Comparison of ENCODE assay signal across 9 mouse cellular contexts in genomic region chr5:104339706-104340512, GRCm38 (mm10). TPM values are rescaled to one million over a fixed set of nuclear protein-coding genes. Genes with fewer than 3 reads are reported as not detected.
DNase-seq lines count a peak whose midpoint lies in the region; ATAC-seq and TF ChIP-seq lines count a peak whose summit lies in the region.
"Had no signal": no experiment of that assay in that cellular context is flagged by ENCODE, and none has a peak within 500 bp of the region (broad histone marks: within the 10 kb centered on the region; RNA-seq: fewer than 3 reads in every experiment).

No protein-coding gene starts in this region.

- no peaks in the 10 kb centered on the region for H3K4me1 ChIP-seq in thymus, adult 2 months (replicated peaks; ENCODE audit: control insufficient read depth, insufficient read depth, low read length)
- no peaks in the 10 kb centered on the region for H3K4me1 ChIP-seq in neural tube, embryonic 12.5 days
- H3K4me1 ChIP-seq: liver, embryonic 13.5 days had no signal

- H3K9me3 ChIP-seq in neural tube, embryonic 12.5 days = no peaks in the 10 kb centered on the region
- H3K9me3 ChIP-seq: liver, embryonic 13.5 days had no signal

- H3K27ac ChIP-seq in thymus, adult 2 months (ENCODE audit: control insufficient read depth, insufficient read depth, low read length) = no peak overlapping the region
- H3K27ac ChIP-seq in neural tube, embryonic 12.5 days = no peak overlapping the region
- H3K27ac ChIP-seq: liver, embryonic 13.5 days had no signal

- ATAC-seq in granulocyte monocyte progenitor cell, adult 5-6 weeks (replicated peaks; ENCODE audit: poor library complexity, severe bottlenecking) = peak; percentile 82
- peak; percentile 67 for ATAC-seq in neural tube, embryonic 12.5 days (ENCODE audit: low FRiP score, low read depth)

- 0 out of 2 replicates have a peak overlapping the region, but pooled peaks have one; percentile 20 for H3K4me2 ChIP-seq in neural tube, embryonic 12.5 days (replicated peaks)
- H3K4me2 ChIP-seq: liver, embryonic 13.5 days had no signal

- no peaks in the 10 kb centered on the region for H3K36me3 ChIP-seq in thymus, adult 2 months (ENCODE audit: control insufficient read depth, insufficient read depth, low read length)
- H3K36me3 ChIP-seq in neural tube, embryonic 12.5 days = no peaks in the 10 kb centered on the region
- H3K36me3 ChIP-seq: liver, embryonic 13.5 days had no signal

- no peak for TF ChIP-seq CTCF in thymus, adult 2 months (IDR thresholded peaks at IDR 0.05; ENCODE audit: borderline replicate concordance, control insufficient read depth, extremely low read depth, insufficient read depth, low read length, poor library complexity)

- WGBS in thymus, adult 2 months = 26% methylated on average over 14 of the region's 14 CpGs
- 26% methylated on average over 14 of the region's 14 CpGs for WGBS in neural tube, embryonic 12.5 days

- TF ChIP-seq POLR2A in thymus, adult 2 months (IDR thresholded peaks at IDR 0.05; ENCODE audit: control insufficient read depth, extremely low read depth, insufficient read depth, low read length, poor library complexity) = no peak

- no peak overlapping the region for H3K4me3 ChIP-seq in thymus, adult 2 months (ENCODE audit: control insufficient read depth, insufficient read depth, low read length)
- no peak overlapping the region for H3K4me3 ChIP-seq in neural tube, embryonic 12.5 days
- H3K4me3 ChIP-seq: liver, embryonic 13.5 days had no signal

- intact Hi-C loops in left cerebral cortex, postnatal 10 days (cut with DNase I) = loop anchor here (5.0 kb wide), 2 partner anchors 107 to 343 kb away; no protein-coding TSS in a partner anchor

- H3K27me3 ChIP-seq in thymus, adult 2 months (ENCODE audit: control insufficient read depth, insufficient read depth, low read length) = no peaks in the 10 kb centered on the region
- 0 out of 2 replicates have a peak, but pooled peaks cover 2% of the 10 kb centered on the region for H3K27me3 ChIP-seq in neural tube, embryonic 12.5 days (replicated peaks)
- H3K27me3 ChIP-seq: liver, embryonic 13.5 days had no signal

- peak; percentile 22 to 23 for DNase-seq in adrenal gland, postnatal 36 days
- no peak for DNase-seq in adrenal gland, adult 8-10 months
- DNase-seq in thymus, postnatal 14 days = peak; percentile 5
- DNase-seq in thymus, adult 2 months = no peak
- peak; percentile 51 to 53 for DNase-seq in left cerebral cortex, postnatal 10 days (ENCODE audit: extremely low spot score in 1 of 2, low spot score in 2 of 2)
- no peak for DNase-seq in gastrocnemius, postnatal 25 days
- DNase-seq: liver, embryonic 13.5 days had no signal

- H3K9ac ChIP-seq in neural tube, embryonic 12.5 days = no peak overlapping the region
- H3K9ac ChIP-seq: liver, embryonic 13.5 days had no signal

RNA-seq across cellular contexts. Expression of gene Mepe, which starts 14.8 kb away (rescaled TPM):
- total RNA-seq in adrenal gland, postnatal 36 days (2021) = not detected
- total RNA-seq in adrenal gland, adult 8-10 months (2022) = not detected
- polyA plus RNA-seq in thymus, adult 2 months (2012; rRNA removed) = not detected in 2 replicates
- total RNA-seq in granulocyte monocyte progenitor cell, adult 5-6 weeks (2014; fragmentation: Nextera tagmentation) = not detected in 2 replicates
- total RNA-seq in granulocyte monocyte progenitor cell, adult 5-6 weeks (2017) = not detected in 2 replicates
- not detected for total RNA-seq in left cerebral cortex, postnatal 10 days (2021)
- polyA plus RNA-seq in neural tube, embryonic 12.5 days (2016; fragmentation: Nextera tagmentation; extraction: Ambion mirVana) = not detected in 2 replicates
- not detected for total RNA-seq in gastrocnemius, postnatal 25 days (2021)
- polyA plus RNA-seq: liver, embryonic 13.5 days had no signal

RNA-seq across cellular contexts. Expression of gene Ibsp, which starts 40.9 kb away (rescaled TPM):
- total RNA-seq in adrenal gland, postnatal 36 days (2021) = not detected
- total RNA-seq in adrenal gland, adult 8-10 months (2022) = under 1 TPM in 2 of 4 experiments, not detected in 2; 0.12 to 0.35 TPM
- polyA plus RNA-seq in thymus, adult 2 months (2012; rRNA removed) = 0.05 and 0.09 TPM in 2 replicates
- total RNA-seq in granulocyte monocyte progenitor cell, adult 5-6 weeks (2014; fragmentation: Nextera tagmentation) = not detected in 2 replicates
- total RNA-seq in granulocyte monocyte progenitor cell, adult 5-6 weeks (2017) = 1.0 TPM in 1 of 2 replicates, not detected in the other
- total RNA-seq in left cerebral cortex, postnatal 10 days (2021) = under 1 TPM; 0.49 to 0.90 TPM
- polyA plus RNA-seq in neural tube, embryonic 12.5 days (2016; fragmentation: Nextera tagmentation; extraction: Ambion mirVana) = not detected in 2 replicates
- total RNA-seq in gastrocnemius, postnatal 25 days (2021) = not detected
- polyA plus RNA-seq: liver, embryonic 13.5 days had no signal

Comparison
In these comparisons a context has a peak if more than half of its experiments do, and no peak if none do; other contexts are left out.
1. DNase-seq: peak in adrenal gland, postnatal 36 days (2 of 2), thymus, postnatal 14 days (single experiment) and left cerebral cortex, postnatal 10 days (2 of 2); none in adrenal gland, adult 8-10 months (single experiment), thymus, adult 2 months (single experiment) and gastrocnemius, postnatal 25 days (single experiment).